Mouse (Mus musculus) A20 (cell line): ENCODE measurements around the gene Med23.

ENCODE experiments used
- DNase-seq: peaks from one replicate; pipeline ENCODE4 v3.0.0-alpha.2; 2011; ENCODE audit warnings: low read depth, low spot score

Med23 gene

GRCm38 (mm10) chr10:24961112-24961511, 91.3 kb downstream of the Med23 start:
- peak; percentile 43 for DNase-seq

GRCm38 (mm10) chr10:24961889-24962288, 92.1 kb downstream of the Med23 start:
- no peak for DNase-seq
